Mouse (Mus musculus) MEL (cell line): Measurements from ENCODE around the gene Sec24a.
"Not testable (repeated sequence)": the region's sequence is repeated elsewhere in the genome, so short reads cannot be mapped to it uniquely, and the experiment has no call there.

Experiments
- CTCF ChIP-seq, 3 experiments: IDR thresholded peaks in 2 of 3; conservative IDR thresholded peaks in 1 of 3; 2 replicates each; pipeline ENCODE4 v1.5.1; 2011 to 2012; ENCODE audit warnings: low read length in 3 of 3, low read depth in 2 of 3, mild to moderate bottlenecking in 2 of 3, improper control_type of control experiment in 1 of 3, inconsistent platforms in 1 of 3, mixed read lengths in 1 of 3, moderate library complexity in 1 of 3; ENCODE audit not compliant: control insufficient read depth in 1 of 3, insufficient read depth in 1 of 3, poor library complexity in 1 of 3, severe bottlenecking in 1 of 3
- ELF1 ChIP-seq: IDR thresholded peaks from 2 replicates; pipeline ENCODE4 v1.6.1; 2014; ENCODE audit warnings: low read depth, mild to moderate bottlenecking, inconsistent platforms, low read length, improper control_type of control experiment, moderate library complexity
- EP300 ChIP-seq, 2 experiments: IDR thresholded peaks; 2 replicates each; pipeline ENCODE4 v1.6.1; 2011; ENCODE audit warnings: improper control_type of control experiment in 2 of 2, low read length in 2 of 2, low read depth in 1 of 2, mild to moderate bottlenecking in 1 of 2
- MAZ ChIP-seq: IDR thresholded peaks from 2 replicates; pipeline ENCODE4 v1.6.1; 2012; ENCODE audit warnings: low read depth, mild to moderate bottlenecking, inconsistent platforms, low read length, improper control_type of control experiment
- NELFE ChIP-seq: IDR thresholded peaks from 2 replicates; pipeline ENCODE4 v1.6.1; 2011; ENCODE audit warnings: low read depth, low read length, improper control_type of control experiment
- NRF1 ChIP-seq: IDR thresholded peaks from 2 replicates; pipeline ENCODE4 v1.6.1; 2014; ENCODE audit warnings: low read depth, mild to moderate bottlenecking, inconsistent platforms, low read length, improper control_type of control experiment, moderate library complexity; ENCODE audit not compliant: poor library complexity, insufficient read depth, severe bottlenecking
- POLR2A ChIP-seq, 2 experiments: IDR thresholded peaks; 2 replicates each; pipeline ENCODE4 v1.6.1; 2011 to 2012; ENCODE audit warnings: low read length in 2 of 2, mild to moderate bottlenecking in 2 of 2, control low read depth in 1 of 2, improper control_type of control experiment in 1 of 2, low read depth in 1 of 2, moderate library complexity in 1 of 2; ENCODE audit not compliant: control insufficient read depth in 1 of 2, insufficient read depth in 1 of 2, poor library complexity in 1 of 2
- SMC3 ChIP-seq: IDR thresholded peaks from 2 replicates; pipeline ENCODE4 v1.6.1; 2011; ENCODE audit warnings: low read depth, low read length, improper control_type of control experiment
- TBP ChIP-seq: IDR thresholded peaks from 2 replicates; pipeline ENCODE4 v1.8.0; 2011; ENCODE audit warnings: low read depth, low read length, improper control_type of control experiment
- USF1 ChIP-seq: IDR thresholded peaks from 2 replicates; pipeline ENCODE4 v1.6.1; 2014; ENCODE audit warnings: low read depth, mild to moderate bottlenecking, inconsistent platforms, low read length, improper control_type of control experiment, moderate library complexity
- ZC3H11A ChIP-seq: IDR thresholded peaks from 2 replicates; pipeline ENCODE4 v1.6.1; 2012; ENCODE audit warnings: low read depth, mild to moderate bottlenecking, inconsistent platforms, low read length, improper control_type of control experiment

GRCm38 (mm10) chr11:51758207-51758606 is 5.2 kb downstream of the Sec24a start:
- not testable (repeated sequence) for TF ChIP-seq USF1; ZC3H11A; ELF1; TBP; NRF1; MAZ; EP300 (IDR thresholded peaks at IDR 0.05; ENCODE audit: low read depth in 1 of 2, low read length in 2 of 2); NELFE; POLR2A (IDR thresholded peaks at IDR 0.05; ENCODE audit: control insufficient read depth in 1 of 2, insufficient read depth in 1 of 2, low read depth in 1 of 2, low read length in 2 of 2, poor library complexity in 1 of 2); SMC3
- peak in 2 of 3 experiments; percentile 8 to 24; a peak in 2 of 6 replicates for TF ChIP-seq CTCF (IDR thresholded peaks at IDR 0.05 in 2 of 3, conservative IDR thresholded peaks at IDR 0.05 in 1 of 3; ENCODE audit: control insufficient read depth in 1 of 3, insufficient read depth in 1 of 3, low read depth in 2 of 3, low read length in 3 of 3, poor library complexity in 1 of 3, severe bottlenecking in 1 of 3)
